Mouse (Mus musculus): ENCODE results near the gene Nabp1. TPM values are rescaled to one million over a fixed set of nuclear protein-coding genes. Genes with fewer than 3 reads are reported as not detected.
"Not testable (repeated sequence)": the region's sequence is repeated elsewhere in the genome, so short reads cannot be mapped to it uniquely, and the experiment has no call there.

Gene Nabp1
- total RNA-seq, 2 experiments from 2014 or later = 23.0 to 26.1 TPM

DNA sequence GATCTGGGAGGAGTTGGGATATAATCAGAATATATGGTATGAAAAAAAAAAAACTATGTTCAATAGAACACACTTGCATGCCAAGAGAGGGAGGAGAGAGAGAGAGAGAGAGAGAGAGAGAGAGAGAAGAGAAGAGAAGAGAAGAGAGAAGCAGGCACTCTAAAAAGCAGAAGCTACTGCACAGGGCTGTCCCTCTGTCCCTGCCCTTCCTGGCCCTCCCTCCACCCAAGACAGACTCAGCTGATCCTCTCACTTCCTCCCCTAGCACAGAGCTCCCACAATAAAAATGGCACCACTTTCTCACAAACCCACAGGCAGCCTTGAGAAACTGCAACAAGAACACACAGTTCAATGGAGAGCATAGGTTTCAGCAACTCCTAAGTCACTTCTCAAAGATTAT lies 2.2 kb upstream of the Nabp1 start:
- no peak for DNase-seq

DNA sequence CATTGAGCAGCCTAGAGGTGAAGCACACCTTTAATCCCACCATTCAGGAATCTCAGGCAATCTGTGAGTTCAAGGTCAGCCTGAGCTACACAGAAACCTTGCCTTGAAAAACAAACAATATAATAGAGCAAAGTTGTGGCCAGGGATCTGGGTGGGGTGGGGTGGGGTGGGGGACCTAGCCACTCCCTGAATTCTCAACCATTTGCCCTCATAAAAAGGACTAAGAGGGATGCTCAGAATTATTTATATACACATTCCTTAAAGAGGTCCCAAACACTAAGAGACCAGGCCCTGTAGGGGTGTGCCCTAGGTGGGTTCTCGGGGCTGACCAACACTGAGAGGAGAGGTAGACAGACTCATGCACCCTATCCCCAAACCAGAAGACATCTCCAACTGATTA lies 1.5 kb upstream of the Nabp1 start:
- no peak for DNase-seq

DNA sequence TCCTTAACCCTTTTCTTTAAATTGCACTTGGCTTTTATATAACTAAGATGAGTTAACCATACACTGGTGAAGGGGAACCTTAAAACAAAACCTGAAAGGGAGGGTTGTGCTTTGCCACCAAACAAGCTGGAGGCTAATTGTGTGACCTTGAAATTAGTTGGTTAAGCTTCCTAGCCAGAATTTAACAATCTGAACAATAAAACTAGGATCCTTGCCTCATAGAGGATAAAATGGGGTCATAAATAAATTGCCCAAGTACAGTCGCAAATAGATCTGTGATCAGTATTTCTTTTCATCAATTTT lies 753 bp upstream of the Nabp1 start:
- no peak for DNase-seq

DNA sequence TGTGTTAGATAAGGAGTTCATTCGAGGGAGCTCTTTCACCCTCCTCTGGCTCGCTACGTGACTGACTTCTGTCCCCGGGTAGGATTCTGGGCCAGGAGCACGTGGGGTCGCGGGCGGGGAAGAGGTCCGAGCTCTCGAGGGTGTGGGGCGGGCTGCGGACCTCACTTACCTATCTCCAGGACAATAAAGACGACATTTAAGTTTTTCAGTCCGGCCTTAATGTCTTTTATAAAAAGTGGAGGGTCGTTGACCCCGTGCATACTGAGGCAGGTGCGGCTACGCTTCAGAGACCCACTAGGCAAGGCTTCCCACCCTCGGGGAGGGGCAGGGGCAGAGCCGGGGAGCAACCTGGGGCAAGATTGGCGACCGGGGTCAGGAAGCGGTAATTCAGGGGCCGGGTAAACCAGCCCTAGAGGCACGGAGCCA lies 556 bp downstream of the Nabp1 start:
- DNase-seq = peak; percentile 53

DNA sequence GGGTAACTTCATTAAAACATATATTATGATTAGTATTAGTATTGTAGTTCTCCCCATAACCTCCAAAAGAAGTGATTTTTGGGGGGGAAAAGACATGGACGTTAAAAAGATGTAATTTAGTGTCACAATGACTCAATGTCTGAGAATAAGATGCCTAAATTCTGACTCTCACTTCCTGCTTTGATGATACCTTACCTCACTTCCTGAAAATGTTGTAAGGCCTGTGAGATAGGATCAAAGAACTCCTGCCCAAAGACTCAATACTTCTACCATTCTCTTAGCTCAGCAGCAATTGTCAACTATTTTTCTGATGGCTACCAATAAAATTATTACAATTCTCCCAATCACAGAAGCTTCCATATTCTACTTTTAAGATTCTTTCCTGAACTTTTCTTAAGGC lies 1.8 kb downstream of the Nabp1 start:
- no peak for DNase-seq

DNA sequence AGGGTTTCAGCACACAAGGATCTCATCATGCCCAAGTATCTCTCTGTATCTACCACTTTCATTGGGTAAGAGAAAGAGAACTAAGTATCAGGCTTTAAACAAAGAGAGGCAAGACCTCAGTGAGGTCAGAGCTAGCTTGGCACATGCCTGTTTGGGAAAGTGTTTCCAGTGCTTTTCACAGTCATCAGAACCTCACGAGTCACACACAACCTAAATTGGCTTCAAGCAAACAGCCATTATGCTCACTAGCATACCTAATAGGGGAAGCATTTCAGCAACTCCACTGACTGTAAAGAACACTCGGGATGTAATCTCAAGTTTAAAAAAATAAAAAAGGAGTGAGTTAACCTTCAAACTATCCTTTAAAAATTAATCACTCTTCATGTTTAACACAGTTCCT lies 10.1 kb downstream of the Nabp1 start:
- no peak for DNase-seq

DNA sequence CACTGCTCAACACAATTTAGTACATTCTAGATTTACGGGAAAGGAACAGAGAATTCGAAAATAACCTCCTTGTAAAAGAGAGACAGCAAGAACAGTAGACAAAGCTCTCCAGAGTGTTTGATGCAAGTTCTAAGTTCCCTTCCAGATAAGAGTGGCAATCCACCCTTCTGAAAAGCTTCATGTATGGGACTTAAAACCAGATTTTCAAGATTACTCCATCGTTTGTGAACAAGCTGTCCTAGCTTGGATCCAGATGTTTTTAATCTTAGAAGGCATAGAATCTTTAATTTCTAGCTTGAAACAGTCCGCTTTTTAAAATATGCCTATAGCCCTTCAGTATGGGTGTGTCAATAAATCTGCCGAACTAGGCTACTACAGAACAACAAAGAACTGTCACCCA lies 11.0 kb downstream of the Nabp1 start:
- no peak for DNase-seq

DNA sequence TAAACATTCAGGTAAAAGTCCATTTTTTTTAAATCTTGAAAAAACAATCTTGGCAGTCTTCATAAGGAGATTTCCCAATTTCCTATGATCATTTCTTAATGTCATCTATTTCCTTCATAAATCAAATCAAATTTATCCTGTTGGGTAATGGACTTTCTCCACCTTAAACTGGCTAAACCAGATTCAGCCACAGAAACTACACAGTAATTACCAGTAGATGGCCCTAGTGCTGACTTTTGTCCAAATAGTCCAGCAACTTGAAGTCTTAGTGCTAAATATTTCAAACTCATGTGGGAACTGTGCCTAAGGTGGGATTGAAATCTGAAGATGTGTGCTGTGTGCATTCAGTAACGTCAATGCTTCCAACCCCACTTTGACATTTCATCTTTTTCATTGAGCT lies 11.8 kb downstream of the Nabp1 start:
- DNase-seq = peak; percentile 22

DNA sequence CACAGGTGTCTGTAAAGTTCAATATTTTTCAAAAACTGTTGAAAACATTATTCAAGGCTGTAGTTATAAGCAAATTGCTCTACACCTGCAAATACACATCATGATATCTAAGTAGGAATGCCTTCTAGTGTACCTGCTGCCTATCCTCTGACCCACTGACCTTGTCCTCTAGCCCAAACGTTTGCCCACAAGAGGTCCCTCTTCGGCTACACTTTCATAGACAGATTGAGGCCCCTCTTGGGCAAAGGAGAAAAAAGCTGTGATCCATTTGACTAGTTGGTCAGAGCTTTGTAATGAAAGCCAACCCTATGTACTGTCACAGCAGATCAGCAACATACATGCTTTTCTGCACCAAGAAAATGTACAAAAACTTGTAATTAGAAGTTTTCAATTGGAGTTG lies 12.9 kb downstream of the Nabp1 start:
- DNase-seq = peak; percentile 19

- DNase-seq = no peak
Measured at GRCm38 (mm10) chr1:51463038-51463437, 15.2 kb downstream of the Nabp1 start.

GRCm38 (mm10) chr1:51458731-51459450 lies 19.3 kb downstream of the Nabp1 start:
- peak; percentile 51 for DNase-seq

DNA sequence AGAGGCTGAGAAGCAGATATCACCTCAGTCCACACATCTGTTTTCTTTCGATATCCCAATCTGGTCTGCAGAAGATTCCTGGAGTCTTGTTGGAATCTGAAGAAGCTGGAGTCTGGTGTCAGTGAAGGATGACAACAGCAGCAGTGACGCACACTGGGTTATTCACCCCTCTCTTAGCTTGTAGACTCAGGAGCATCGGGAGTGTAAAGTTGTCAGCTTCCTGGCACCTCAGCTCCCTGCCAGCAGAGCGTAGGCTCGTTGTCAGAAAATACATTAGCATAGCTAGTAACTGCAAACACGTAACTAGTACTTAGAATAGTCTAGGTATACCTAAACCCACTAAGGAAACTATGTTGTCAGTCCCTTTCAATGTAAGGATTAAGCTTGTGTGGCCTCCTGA lies 20.1 kb downstream of the Nabp1 start:
- no peak for DNase-seq

DNA sequence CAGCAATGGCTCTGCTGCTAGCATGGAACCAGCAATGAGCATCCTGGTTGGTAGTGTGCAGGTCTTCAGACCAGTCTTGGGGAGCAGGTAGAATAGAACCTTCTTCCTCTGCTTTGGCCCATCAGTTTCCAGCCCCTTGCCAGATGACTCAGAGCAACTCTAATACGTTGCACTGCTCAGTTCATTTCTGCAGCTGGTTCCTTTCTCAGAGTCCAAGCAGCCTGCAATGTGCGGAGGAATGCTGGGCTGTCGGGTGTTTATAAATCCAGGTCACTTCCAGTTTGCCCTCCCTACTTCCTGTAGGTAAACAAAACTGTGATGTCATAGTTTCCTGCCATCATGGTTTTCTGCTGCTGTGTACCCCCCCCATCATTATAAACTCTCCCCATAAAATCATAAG lies 21.0 kb downstream of the Nabp1 start:
- DNase-seq = no peak

DNA sequence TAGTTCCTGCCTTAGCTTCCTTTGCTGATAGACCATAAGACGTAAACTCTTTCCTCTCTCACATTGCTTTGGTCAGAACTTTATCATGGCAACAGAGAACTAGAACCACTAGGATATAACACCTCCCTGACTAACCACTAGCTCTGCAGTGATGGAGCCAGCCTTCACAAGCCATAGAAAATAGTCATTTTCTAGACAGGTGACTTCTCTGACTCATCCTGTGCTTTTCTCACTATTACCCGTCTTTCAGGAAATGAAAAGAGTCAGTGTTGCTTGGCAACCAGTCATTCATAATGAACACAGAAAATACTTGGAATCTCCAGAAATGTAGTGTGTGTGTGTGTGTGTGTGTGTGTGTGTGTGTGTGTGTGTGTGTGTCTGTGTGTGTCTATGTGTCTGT lies 29.4 kb downstream of the Nabp1 start:
- no peak for DNase-seq

- DNase-seq = peak; percentile 15
Measured at GRCm38 (mm10) chr1:51445854-51446460, 32.3 kb downstream of the Nabp1 start.

GRCm38 (mm10) chr1:51445161-51445853 lies 32.9 kb downstream of the Nabp1 start:
- DNase-seq = no peak

GRCm38 (mm10) chr1:51429775-51430174 lies 48.5 kb downstream of the Nabp1 start:
- DNase-seq = no peak

DNA sequence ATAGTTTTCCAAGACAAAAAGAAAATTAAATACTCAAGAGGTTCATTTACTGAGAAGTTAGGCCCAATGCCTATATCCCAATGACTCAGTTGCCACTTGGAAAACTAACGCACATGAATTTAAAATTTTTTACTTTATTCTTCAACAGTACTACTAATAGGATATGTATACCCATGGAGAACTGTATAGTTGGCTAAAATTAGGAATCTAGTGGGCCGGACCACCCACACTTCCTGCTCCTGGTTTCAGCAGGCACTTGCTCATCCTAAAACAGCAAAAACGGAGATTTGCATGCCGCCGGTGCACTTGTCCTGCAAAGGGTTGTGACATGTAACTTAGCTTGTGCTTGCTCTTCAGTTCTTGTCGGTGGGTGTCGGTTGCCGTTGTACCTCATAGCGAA lies 51.9 kb downstream of the Nabp1 start:
- DNase-seq = no peak

DNA sequence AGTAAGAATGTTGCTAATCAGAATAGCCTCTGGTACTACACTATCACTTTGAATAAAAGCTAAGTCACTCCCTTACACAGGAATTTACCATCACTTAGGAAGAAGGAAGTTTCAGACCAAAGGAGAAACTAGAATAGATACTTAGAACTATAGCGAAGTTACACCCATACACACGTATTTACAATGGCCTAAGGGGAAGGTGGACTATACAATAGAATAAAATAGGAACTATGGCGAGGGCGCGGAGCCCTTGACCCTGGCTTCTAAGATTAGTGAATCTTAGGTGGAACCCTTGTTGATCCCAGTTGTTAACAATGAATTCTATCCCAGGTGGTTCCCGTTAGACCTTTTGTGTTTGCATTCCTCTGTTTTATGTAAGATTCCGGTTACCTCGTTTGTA lies 57.2 kb downstream of the Nabp1 start:
- DNase-seq = not testable (repeated sequence)

- DNase-seq = no peak
Measured at GRCm38 (mm10) chr1:51418753-51419152, 59.5 kb downstream of the Nabp1 start.

All from heart, postnatal 4 days (tissue).